Comparison of ENCODE assay signal across 27 mouse cellular contexts in the genomic region with DNA sequence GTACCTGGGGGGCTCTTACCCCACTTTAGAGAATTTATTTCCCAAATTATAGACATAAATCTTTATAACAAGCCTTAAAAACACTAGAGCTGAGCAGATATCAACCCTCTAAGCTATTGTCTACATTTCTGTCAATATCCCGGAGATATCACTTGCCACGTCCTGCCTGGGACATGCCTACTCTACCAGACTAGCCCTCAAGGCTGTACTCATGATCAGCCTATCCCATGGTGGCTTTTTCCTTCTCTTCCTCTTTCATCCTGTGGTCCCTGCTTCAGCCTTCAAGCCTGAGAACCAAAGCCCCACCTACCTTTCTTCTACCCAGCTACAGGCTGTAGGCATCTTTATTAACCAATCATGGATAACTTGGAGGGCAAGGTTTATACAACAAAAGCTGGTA. TPM values are rescaled to one million over a fixed set of nuclear protein-coding genes. Genes with fewer than 3 reads are reported as not detected.
DNase-seq lines count a peak whose midpoint lies in the region; ATAC-seq and TF ChIP-seq lines count a peak whose summit lies in the region.
"Had no signal": no experiment of that assay in that cellular context is flagged by ENCODE, and none has a peak within 500 bp of the region (broad histone marks: within the 10 kb centered on the region; RNA-seq: fewer than 3 reads in every experiment).

No protein-coding gene starts in this region.

- H3K9me3 ChIP-seq in heart, postnatal 0 days (replicated peaks; ENCODE audit: control insufficient read depth, low read length) = no peaks in the 10 kb centered on the region
- H3K9me3 ChIP-seq in heart, embryonic 10.5 days = no peaks in the 10 kb centered on the region
- no peaks in the 10 kb centered on the region for H3K9me3 ChIP-seq in MEL (replicated peaks; ENCODE audit: insufficient read depth, low read length)
- H3K9me3 ChIP-seq in forebrain, postnatal 0 days (ENCODE audit: low read length) = no peaks in the 10 kb centered on the region
- H3K9me3 ChIP-seq: embryonic facial prominence, embryonic 10.5 days; embryonic facial prominence, embryonic 12.5 days; forebrain, embryonic 13.5 days; forebrain, embryonic 15.5 days had no signal

- no peak for ATAC-seq in heart, postnatal 0 days (ENCODE audit: insufficient read depth, low read depth)
- no peak for ATAC-seq in forebrain, postnatal 0 days
- ATAC-seq: activated CD4-positive, CD25-positive, alpha-beta regulatory T cell, adult 4 months; forebrain, embryonic 13.5 days; forebrain, embryonic 15.5 days; Patski had no signal

- no peak overlapping the region for H3K9ac ChIP-seq in heart, postnatal 0 days (replicated peaks; ENCODE audit: low read depth, low read length)
- H3K9ac ChIP-seq in MEL (ENCODE audit: control insufficient read depth, low read depth, low read length, poor library complexity, severe bottlenecking) = no peak overlapping the region
- H3K9ac ChIP-seq in forebrain, postnatal 0 days = no peak overlapping the region
- no peak overlapping the region for H3K9ac ChIP-seq in heart, adult 2 months (ENCODE audit: low read depth, low read length)
- H3K9ac ChIP-seq: embryonic facial prominence, embryonic 12.5 days; forebrain, embryonic 13.5 days; forebrain, embryonic 15.5 days had no signal

- H3K79me2 ChIP-seq in MEL (ENCODE audit: control insufficient read depth, insufficient read depth, low read length, poor library complexity) = no peaks in the 10 kb centered on the region
- no peaks in the 10 kb centered on the region for H3K79me2 ChIP-seq in heart, adult 2 months (replicated peaks; ENCODE audit: control insufficient read depth, insufficient read depth, low read length)

- no peak for TF ChIP-seq CTCF in heart, postnatal 0 days (IDR thresholded peaks at IDR 0.05; ENCODE audit: low read depth)
- no peak for TF ChIP-seq CTCF in MEL (IDR thresholded peaks at IDR 0.05 in 2 of 3, conservative IDR thresholded peaks at IDR 0.05 in 1 of 3; ENCODE audit: control insufficient read depth in 1 of 3, insufficient read depth in 1 of 3, low read depth in 2 of 3, low read length in 3 of 3, poor library complexity in 1 of 3, severe bottlenecking in 1 of 3)
- no peak for TF ChIP-seq CTCF in forebrain, postnatal 0 days (IDR thresholded peaks at IDR 0.05; ENCODE audit: low read depth)
- TF ChIP-seq CTCF in heart, adult 2 months (IDR thresholded peaks at IDR 0.05) = no peak

- intact Hi-C loops in heart, adult 2 months (cut with DNase I) = no loop called here

- H3K4me2 ChIP-seq in heart, postnatal 0 days (ENCODE audit: low read depth, low read length) = no peak overlapping the region
- no peak overlapping the region for H3K4me2 ChIP-seq in forebrain, postnatal 0 days (ENCODE audit: low read depth)
- H3K4me2 ChIP-seq: embryonic facial prominence, embryonic 12.5 days; forebrain, embryonic 13.5 days; forebrain, embryonic 15.5 days had no signal

- no peaks in the 10 kb centered on the region for H3K27me3 ChIP-seq in heart, postnatal 0 days (ENCODE audit: control insufficient read depth, insufficient read depth, low read length)
- peaks cover 14% of the 10 kb centered on the region; the same call in 1 of the 2 replicates for H3K27me3 ChIP-seq in heart, embryonic 10.5 days (ENCODE audit: insufficient read depth, poor library complexity, severe bottlenecking)
- H3K27me3 ChIP-seq in MEL (ENCODE audit: control insufficient read depth in 1 of 2, insufficient read depth in 2 of 2, low read length in 2 of 2) = no peaks in the 10 kb centered on the region
- no peaks in the 10 kb centered on the region for H3K27me3 ChIP-seq in forebrain, postnatal 0 days (ENCODE audit: insufficient read depth, low read length)
- H3K27me3 ChIP-seq in heart, adult 2 months (ENCODE audit: control insufficient read depth, insufficient read depth, low read length) = no peaks in the 10 kb centered on the region
- H3K27me3 ChIP-seq: forebrain, embryonic 13.5 days; forebrain, embryonic 15.5 days; Patski had no signal

- peak; percentile 1 for DNase-seq in heart, postnatal 0 days (ENCODE audit: low spot score)
- no peak for DNase-seq in heart, embryonic 10.5 days (ENCODE audit: low spot score)
- DNase-seq in 416B (ENCODE audit: low read depth) = peak; percentile 39
- DNase-seq in MEL (ENCODE audit: low read depth, low spot score) = peak; percentile 79
- no peak for DNase-seq in forebrain, postnatal 0 days
- no peak for DNase-seq in heart, adult 2 months
- DNase-seq: adrenal gland, adult 8-10 months; adrenal gland, postnatal 14 days; adrenal gland, postnatal 36 days; cerebellum, adult 11-12 months; cerebellum, adult 2 months; cerebellum, adult 9-10 months; cerebellum, postnatal 10 days; cerebellum, postnatal 25 days had no signal

- no peaks in the 10 kb centered on the region for H3K4me1 ChIP-seq in heart, postnatal 0 days (ENCODE audit: control insufficient read depth, insufficient read depth)
- 0 out of 2 replicates have a peak, but pooled peaks cover 1% of the 10 kb centered on the region for H3K4me1 ChIP-seq in heart, embryonic 10.5 days
- peaks cover 4 to 21% of the 10 kb centered on the region in 2 experiments for H3K4me1 ChIP-seq in MEL (ENCODE audit: control insufficient read depth in 1 of 2, insufficient read depth in 2 of 2, low read length in 2 of 2)
- H3K4me1 ChIP-seq in forebrain, postnatal 0 days (ENCODE audit: insufficient read depth) = no peaks in the 10 kb centered on the region
- H3K4me1 ChIP-seq in heart, adult 2 months (ENCODE audit: control insufficient read depth, insufficient read depth, low read length) = no peaks in the 10 kb centered on the region
- H3K4me1 ChIP-seq: embryonic facial prominence, embryonic 12.5 days; forebrain, embryonic 13.5 days; forebrain, embryonic 15.5 days had no signal

- no peak for TF ChIP-seq EP300 in heart, postnatal 0 days (IDR thresholded peaks at IDR 0.05; ENCODE audit: low read depth)
- TF ChIP-seq EP300 in MEL (IDR thresholded peaks at IDR 0.05; ENCODE audit: low read depth in 1 of 2, low read length in 2 of 2) = 0 out of 4 replicates have a peak, but pooled peaks of 1 of the 2 experiments have one; percentile 8
- no peak for TF ChIP-seq EP300 in heart, adult 2 months (IDR thresholded peaks at IDR 0.05; ENCODE audit: insufficient read depth, low read depth, low read length)

- TF ChIP-seq RAD21 in MEL (IDR thresholded peaks at IDR 0.05; ENCODE audit: low read depth, low read length) = no peak

- TF ChIP-seq POLR2A in MEL (IDR thresholded peaks at IDR 0.05; ENCODE audit: control insufficient read depth in 1 of 2, insufficient read depth in 1 of 2, low read depth in 1 of 2, low read length in 2 of 2, poor library complexity in 1 of 2) = no peak
- TF ChIP-seq POLR2A in heart, adult 2 months (IDR thresholded peaks at IDR 0.05; ENCODE audit: insufficient read depth, low read depth, low read length) = no peak

- no peak overlapping the region for H3K4me3 ChIP-seq in heart, postnatal 0 days (ENCODE audit: low read depth, low read length)
- H3K4me3 ChIP-seq in heart, embryonic 10.5 days = no peak overlapping the region
- H3K4me3 ChIP-seq in MEL (ENCODE audit: control insufficient read depth in 1 of 2, insufficient read depth in 1 of 2, low read depth in 2 of 2, low read length in 2 of 2) = no peak overlapping the region
- H3K4me3 ChIP-seq in forebrain, postnatal 0 days (ENCODE audit: low read depth, low read length) = no peak overlapping the region
- H3K4me3 ChIP-seq in heart, adult 2 months = no peak overlapping the region
- H3K4me3 ChIP-seq: embryonic facial prominence, embryonic 10.5 days; embryonic facial prominence, embryonic 12.5 days; forebrain, embryonic 13.5 days; forebrain, embryonic 15.5 days had no signal

- 74% methylated on average over 2 of the region's 2 CpGs for WGBS in heart, postnatal 0 days
- WGBS in heart, embryonic 10.5 days = 81% methylated on average over 2 of the region's 2 CpGs
- 94% methylated on average over 2 of the region's 2 CpGs for WGBS in forebrain, postnatal 0 days
- WGBS in heart, adult 2 months = 86% methylated on average over 2 of the region's 2 CpGs

- no peak overlapping the region for H3K27ac ChIP-seq in heart, postnatal 0 days (ENCODE audit: low read depth)
- no peak overlapping the region for H3K27ac ChIP-seq in heart, embryonic 10.5 days
- no peak overlapping the region; the same call in 1 of the 2 replicates for H3K27ac ChIP-seq in MEL (ENCODE audit: control insufficient read depth, low read depth, low read length)
- no peak overlapping the region for H3K27ac ChIP-seq in forebrain, postnatal 0 days (ENCODE audit: low read depth, low read length)
- no peak overlapping the region for H3K27ac ChIP-seq in heart, adult 2 months
- H3K27ac ChIP-seq: embryonic facial prominence, embryonic 10.5 days; embryonic facial prominence, embryonic 12.5 days; forebrain, embryonic 15.5 days had no signal

- H3K36me3 ChIP-seq in heart, postnatal 0 days (replicated peaks; ENCODE audit: control insufficient read depth, insufficient read depth, low read length) = peaks cover 8% of the 10 kb centered on the region; the same call in 1 of the 2 replicates
- H3K36me3 ChIP-seq in heart, embryonic 10.5 days = peaks cover 48% of the 10 kb centered on the region
- H3K36me3 ChIP-seq in MEL (ENCODE audit: control insufficient read depth in 1 of 2, insufficient read depth in 2 of 2, low read length in 2 of 2) = peaks cover 0 to 14% of the 10 kb centered on the region in 2 experiments; a peak in 2 of 4 replicates
- H3K36me3 ChIP-seq in forebrain, postnatal 0 days (ENCODE audit: insufficient read depth) = peaks cover 34% of the 10 kb centered on the region
- no peaks in the 10 kb centered on the region for H3K36me3 ChIP-seq in heart, adult 2 months (ENCODE audit: control insufficient read depth, insufficient read depth, low read length)

RNA-seq across cellular contexts. Expression of a gene that starts 8.6 kb away (rescaled TPM):
- total RNA-seq in heart, postnatal 0 days (2014; rRNA removed; ENCODE audit: low replicate concordance) = not detected in 2 replicates
- polyA plus RNA-seq in heart, postnatal 0 days (2015; fragmentation: Nextera tagmentation; extraction: Ambion mirVana) = not detected in 2 replicates
- not detected in 2 replicates for polyA plus RNA-seq in heart, embryonic 10.5 days (2016; fragmentation: Nextera tagmentation; extraction: Ambion mirVana)
- total RNA-seq in MEL (2012; rRNA removed) = not detected in 2 replicates
- under 1 TPM in 1 of 2 experiments, not detected in 1; 0.06 TPM for polyA plus RNA-seq in MEL (2012; ENCODE audit: insufficient read depth in 1 of 2, insufficient read length in 2 of 2, low read depth in 1 of 2, low replicate concordance in 2 of 2, missing spikeins in 1 of 2)
- under 0.01 TPM in 1 of 2 replicates, not detected in the other for total RNA-seq in forebrain, postnatal 0 days (2014; rRNA removed)
- polyA plus RNA-seq in forebrain, postnatal 0 days (2015; fragmentation: Nextera tagmentation; extraction: Ambion mirVana) = 0.04 and 0.08 TPM in 2 replicates
- total RNA-seq in heart, adult 2 months (2021) = not detected
- polyA plus RNA-seq in heart, adult 2 months (2012; rRNA removed) = not detected in 2 replicates
- total RNA-seq: adrenal gland, adult 18-20 months; adrenal gland, adult 8-10 months; adrenal gland, postnatal 14 days; adrenal gland, postnatal 36 days; ES-E14 had no signal
- polyA plus RNA-seq: activated CD4-positive, CD25-positive, alpha-beta regulatory T cell, adult 4 months; cerebellum, adult 2 months; embryonic facial prominence, embryonic 14.5 days; forebrain, embryonic 11.5 days had no signal

RNA-seq across cellular contexts. Expression of a gene that starts 11.0 kb away (rescaled TPM):
- not detected in 2 replicates for total RNA-seq in heart, postnatal 0 days (2014; rRNA removed; ENCODE audit: low replicate concordance)
- polyA plus RNA-seq in heart, postnatal 0 days (2015; fragmentation: Nextera tagmentation; extraction: Ambion mirVana) = not detected in 2 replicates
- polyA plus RNA-seq in heart, embryonic 10.5 days (2016; fragmentation: Nextera tagmentation; extraction: Ambion mirVana) = not detected in 2 replicates
- not detected in 2 replicates for total RNA-seq in MEL (2012; rRNA removed)
- under 1 TPM in 1 of 2 experiments, not detected in 1; 0.99 TPM for polyA plus RNA-seq in MEL (2012; ENCODE audit: insufficient read depth in 1 of 2, insufficient read length in 2 of 2, low read depth in 1 of 2, low replicate concordance in 2 of 2, missing spikeins in 1 of 2)
- not detected in 2 replicates for total RNA-seq in forebrain, postnatal 0 days (2014; rRNA removed)
- not detected in 2 replicates for polyA plus RNA-seq in forebrain, postnatal 0 days (2015; fragmentation: Nextera tagmentation; extraction: Ambion mirVana)
- total RNA-seq in heart, adult 2 months (2021) = not detected
- polyA plus RNA-seq in heart, adult 2 months (2012; rRNA removed) = not detected in 2 replicates
- total RNA-seq: adrenal gland, adult 18-20 months; adrenal gland, adult 8-10 months; adrenal gland, postnatal 14 days; adrenal gland, postnatal 36 days; ES-E14 had no signal
- polyA plus RNA-seq: activated CD4-positive, CD25-positive, alpha-beta regulatory T cell, adult 4 months; C2C12; cerebellum, adult 2 months; cortical plate, adult 2 months; embryonic facial prominence, embryonic 10.5 days; embryonic facial prominence, embryonic 14.5 days; forebrain, embryonic 11.5 days; forebrain, embryonic 13.5 days; forebrain, embryonic 15.5 days; frontal cortex, adult 2 months; Patski had no signal

RNA-seq across cellular contexts. Expression of a gene that starts 11.4 kb away (rescaled TPM):
- total RNA-seq in heart, postnatal 0 days (2014; rRNA removed; ENCODE audit: low replicate concordance) = 6.2 and 7.0 TPM in 2 replicates
- 0.41 and 0.47 TPM in 2 replicates for polyA plus RNA-seq in heart, postnatal 0 days (2015; fragmentation: Nextera tagmentation; extraction: Ambion mirVana)
- 2.5 and 4.4 TPM in 2 replicates for polyA plus RNA-seq in heart, embryonic 10.5 days (2016; fragmentation: Nextera tagmentation; extraction: Ambion mirVana)
- total RNA-seq in MEL (2012; rRNA removed) = 0.89 and 0.92 TPM in 2 replicates
- 1 to 10 TPM in 1 of 2 experiments, not detected in 1; 5.8 TPM for polyA plus RNA-seq in MEL (2012; ENCODE audit: insufficient read depth in 1 of 2, insufficient read length in 2 of 2, low read depth in 1 of 2, low replicate concordance in 2 of 2, missing spikeins in 1 of 2)
- 15.6 and 21.7 TPM in 2 replicates for total RNA-seq in forebrain, postnatal 0 days (2014; rRNA removed)
- 3.8 and 4.6 TPM in 2 replicates for polyA plus RNA-seq in forebrain, postnatal 0 days (2015; fragmentation: Nextera tagmentation; extraction: Ambion mirVana)
- total RNA-seq in heart, adult 2 months (2021) = under 1 TPM; 0.18 to 0.31 TPM
- 1.00 and 1.1 TPM in 2 replicates for polyA plus RNA-seq in heart, adult 2 months (2012; rRNA removed)

RNA-seq across cellular contexts. Expression of a gene that starts 12.0 kb away (rescaled TPM):
- 207 TPM in 2 replicates for total RNA-seq in heart, postnatal 0 days (2014; rRNA removed; ENCODE audit: low replicate concordance)
- 342 and 350 TPM in 2 replicates for polyA plus RNA-seq in heart, postnatal 0 days (2015; fragmentation: Nextera tagmentation; extraction: Ambion mirVana)
- polyA plus RNA-seq in heart, embryonic 10.5 days (2016; fragmentation: Nextera tagmentation; extraction: Ambion mirVana) = 392 and 455 TPM in 2 replicates
- total RNA-seq in MEL (2012; rRNA removed) = 305 and 327 TPM in 2 replicates
- polyA plus RNA-seq in MEL (2012; ENCODE audit: insufficient read depth in 1 of 2, insufficient read length in 2 of 2, low read depth in 1 of 2, low replicate concordance in 2 of 2, missing spikeins in 1 of 2) = 100 to 1,000 TPM; 318 to 546 TPM
- total RNA-seq in forebrain, postnatal 0 days (2014; rRNA removed) = 180 and 239 TPM in 2 replicates
- 420 and 499 TPM in 2 replicates for polyA plus RNA-seq in forebrain, postnatal 0 days (2015; fragmentation: Nextera tagmentation; extraction: Ambion mirVana)
- 100 to 1,000 TPM; 164 to 187 TPM for total RNA-seq in heart, adult 2 months (2021)
- 180 and 209 TPM in 2 replicates for polyA plus RNA-seq in heart, adult 2 months (2012; rRNA removed)

RNA-seq across cellular contexts. Expression of a gene that starts 24.0 kb away (rescaled TPM):
- total RNA-seq in heart, postnatal 0 days (2014; rRNA removed; ENCODE audit: low replicate concordance) = 5.3 and 12.4 TPM in 2 replicates
- 3.3 and 4.0 TPM in 2 replicates for polyA plus RNA-seq in heart, postnatal 0 days (2015; fragmentation: Nextera tagmentation; extraction: Ambion mirVana)
- 7.7 and 8.3 TPM in 2 replicates for polyA plus RNA-seq in heart, embryonic 10.5 days (2016; fragmentation: Nextera tagmentation; extraction: Ambion mirVana)
- total RNA-seq in MEL (2012; rRNA removed) = 1.9 and 2.1 TPM in 2 replicates
- polyA plus RNA-seq in MEL (2012; ENCODE audit: insufficient read depth in 1 of 2, insufficient read length in 2 of 2, low read depth in 1 of 2, low replicate concordance in 2 of 2, missing spikeins in 1 of 2) = 1 to 10 TPM in 1 of 2 experiments, not detected in 1; 4.8 TPM
- total RNA-seq in forebrain, postnatal 0 days (2014; rRNA removed) = 6.5 and 12.8 TPM in 2 replicates
- polyA plus RNA-seq in forebrain, postnatal 0 days (2015; fragmentation: Nextera tagmentation; extraction: Ambion mirVana) = 2.2 and 3.1 TPM in 2 replicates
- total RNA-seq in heart, adult 2 months (2021) = 1 to 10 TPM; 5.9 to 6.4 TPM
- polyA plus RNA-seq in heart, adult 2 months (2012; rRNA removed) = 2.4 and 4.4 TPM in 2 replicates

Comparison
In these comparisons a context has a peak if more than half of its experiments do, and no peak if none do; other contexts are left out.
1. DNase-seq: peak in heart, postnatal 0 days (single experiment), 416B (single experiment) and MEL (single experiment); none in heart, embryonic 10.5 days (single experiment), forebrain, postnatal 0 days (single experiment) and heart, adult 2 months (0 of 2).